Mouse (Mus musculus) lung, postnatal 0 days (tissue): ENCODE data around the gene Ms4a5.

Experiments
- CTCF ChIP-seq: IDR thresholded peaks from 2 replicates; pipeline ENCODE4 v1.5.1; 2016; ENCODE audit warnings: antibody characterized with exemption, mild to moderate bottlenecking
- EP300 ChIP-seq: IDR thresholded peaks from 2 replicates; pipeline ENCODE4 v1.6.1; 2016; ENCODE audit warnings: antibody characterized with exemption, mild to moderate bottlenecking, control low read depth

GRCm38 (mm10) chr19:11242560-11242959 lies 41.1 kb downstream of the Ms4a5 start:
- no peak for TF ChIP-seq CTCF
- no peak for TF ChIP-seq EP300
